Mouse (Mus musculus): Measurements from ENCODE around the gene Stam.

DNA sequence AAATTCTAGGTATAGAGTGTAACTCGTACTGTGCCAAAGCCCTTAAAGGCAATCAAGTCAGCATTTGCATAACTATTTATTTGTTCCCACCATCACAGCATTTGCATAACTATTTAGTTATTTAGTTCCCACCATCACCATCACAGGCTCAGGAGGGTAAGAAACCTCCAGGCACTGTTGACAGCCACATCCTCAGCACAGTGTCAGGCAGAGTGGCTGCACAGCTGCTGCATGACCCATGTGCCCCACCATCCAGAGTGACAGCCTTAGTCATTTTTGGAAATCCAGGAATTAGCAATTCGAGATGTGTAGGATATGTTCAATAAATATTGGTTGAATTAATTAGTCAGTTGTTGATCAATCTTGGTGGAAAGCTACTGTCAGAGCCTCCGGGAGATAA, 30.9 kb upstream of the Stam start:
- TF ChIP-seq POLR2A (IDR thresholded peaks at IDR 0.05; ENCODE audit: insufficient read depth, low read length): no peak
- TF ChIP-seq CTCF (IDR thresholded peaks at IDR 0.05; ENCODE audit: low read depth, low read length): no peak
- TF ChIP-seq EP300 (IDR thresholded peaks at IDR 0.05; ENCODE audit: insufficient read depth, low read depth, low read length): no peak

Data from ES-Bruce4 (cell line).